Mouse (Mus musculus) WW6 (cell line): ENCODE results near the gene Siglecf.
A peak's percentile ranks its signal among the peaks of the same experiment; 100 is the strongest.

Experiments used
- DNase-seq: peaks from one replicate; pipeline ENCODE4 v3.0.0-alpha.2; 2013; ENCODE audit warnings: low read depth, low spot score

Siglecf gene

GRCm38 (mm10) chr7:43362021-43362420, 10.9 kb downstream of the Siglecf start:
- no peak for DNase-seq

GRCm38 (mm10) chr7:43378226-43378625, 27.1 kb downstream of the Siglecf start:
- peak; percentile 26 for DNase-seq

GRCm38 (mm10) chr7:43392349-43393121, 41.4 kb downstream of the Siglecf start:
- DNase-seq: no peak

- no peak for DNase-seq
Measured at GRCm38 (mm10) chr7:43399501-43399900, 48.4 kb downstream of the Siglecf start.

GRCm38 (mm10) chr7:43402718-43403117, 51.6 kb downstream of the Siglecf start:
- DNase-seq: no peak

- no peak for DNase-seq
Measured at GRCm38 (mm10) chr7:43407573-43407972, 56.4 kb downstream of the Siglecf start.

- no peak for DNase-seq
Measured at GRCm38 (mm10) chr7:43408131-43408553, 57.0 kb downstream of the Siglecf start, which contains the start of gene Siglecg. Gene Siglecg (plus strand): TSS chr7:43408204.

GRCm38 (mm10) chr7:43409084-43409483, 57.9 kb downstream of the Siglecf start:
- DNase-seq: no peak
